1 mouse cellular context compared by ENCODE assay signal in genomic region chr4:139646916-139647315, GRCm38 (mm10).
TF ChIP-seq lines count a peak whose summit lies in the region.

No protein-coding gene starts in this region.

TF ChIP-seq in MEL, 35 proteins besides CTCF, POLR2A, EP300 and RAD21:
- TF ChIP-seq RCOR1 (IDR thresholded peaks at IDR 0.05; ENCODE audit: low read depth, low read length) (no peak), MAZ (IDR thresholded peaks at IDR 0.05; ENCODE audit: low read depth, low read length) (no peak), GATA1 (IDR thresholded peaks at IDR 0.05; ENCODE audit: low read depth, low read length) (no peak), TBP (IDR thresholded peaks at IDR 0.05; ENCODE audit: low read depth, low read length) (no peak), ELF1 (IDR thresholded peaks at IDR 0.05; ENCODE audit: low read depth, low read length) (no peak), NRF1 (IDR thresholded peaks at IDR 0.05; ENCODE audit: insufficient read depth, low read depth, low read length, poor library complexity, severe bottlenecking) (no peak), USF1 (IDR thresholded peaks at IDR 0.05; ENCODE audit: low read depth, low read length) (no peak), JUND (IDR thresholded peaks at IDR 0.05; ENCODE audit: low read depth, low read length) (no peak), UBTF (IDR thresholded peaks at IDR 0.05; ENCODE audit: borderline replicate concordance, insufficient read depth, low read depth, low read length) (no peak), MYB (IDR thresholded peaks at IDR 0.05; ENCODE audit: low read depth, low read length) (no peak), ZMIZ1 (IDR thresholded peaks at IDR 0.05; ENCODE audit: low read depth, low read length) (no peak), NELFE (IDR thresholded peaks at IDR 0.05; ENCODE audit: low read depth, low read length) (no peak), USF2 (IDR thresholded peaks at IDR 0.05; ENCODE audit: borderline replicate concordance in 1 of 2, insufficient read depth in 1 of 2, low read depth in 1 of 2, low read length in 2 of 2) (no peak), POLR2AphosphoS2 (IDR thresholded peaks at IDR 0.05; ENCODE audit: low read length) (no peak), TCF12 (IDR thresholded peaks at IDR 0.05; ENCODE audit: low read depth, low read length) (no peak)
